Mouse (Mus musculus): ENCODE measurements at regions not wholly inside any gene's neighbourhood (a gene's known extent, or its start where the extent isn't known, plus 50 kb on each side); places are given as distances from the start of the nearest gene placed in this dataset.
A peak's percentile ranks its signal among the peaks of the same experiment; 100 is the strongest.
"Not testable (repeated sequence)": the region's sequence is repeated elsewhere in the genome, so short reads cannot be mapped to it uniquely, and the experiment has no call there.

GRCm38 (mm10) chr9:31650362-31651130 is 186.3 kb upstream of the Tmem45b start:
- no peak for DNase-seq

- DNase-seq, result no peak
These were observed 184.8 kb upstream of the Tmem45b start for GRCm38 (mm10) chr9:31649073-31649472.

GRCm38 (mm10) chr9:31648551-31648950 is 184.3 kb upstream of the Tmem45b start:
- DNase-seq, result no peak

- DNase-seq, result peak; percentile 24
These were observed 180.9 kb upstream of the Tmem45b start for GRCm38 (mm10) chr9:31645114-31645513.

- no peak for DNase-seq
These were observed 179.8 kb upstream of the Tmem45b start for GRCm38 (mm10) chr9:31644106-31644505.

- no peak for DNase-seq
These were observed 177.9 kb upstream of the Tmem45b start for GRCm38 (mm10) chr9:31642169-31642568.

GRCm38 (mm10) chr9:31628291-31628690 is 164.0 kb upstream of the Tmem45b start:
- no peak for DNase-seq

GRCm38 (mm10) chr9:31621553-31621952 is 157.3 kb upstream of the Tmem45b start:
- not testable (repeated sequence) for DNase-seq

- DNase-seq, result no peak
These were observed 155.1 kb upstream of the Tmem45b start for GRCm38 (mm10) chr9:31619344-31619743.

GRCm38 (mm10) chr9:31614250-31614945 is 150.1 kb upstream of the Tmem45b start:
- no peak for DNase-seq

- no peak for DNase-seq
These were observed 146.9 kb upstream of the Tmem45b start for GRCm38 (mm10) chr9:31611036-31611695.

GRCm38 (mm10) chr9:31610631-31611030 is 146.4 kb upstream of the Tmem45b start:
- DNase-seq, result peak; percentile 13

- DNase-seq, result peak; percentile 33
These were observed 145.9 kb upstream of the Tmem45b start for GRCm38 (mm10) chr9:31610212-31610611.

GRCm38 (mm10) chr9:31609731-31610130 is 145.5 kb upstream of the Tmem45b start:
- DNase-seq, result no peak

GRCm38 (mm10) chr9:31608084-31608870 is 144.0 kb upstream of the Tmem45b start:
- no peak for DNase-seq

- DNase-seq, result no peak
These were observed 142.7 kb upstream of the Tmem45b start for GRCm38 (mm10) chr9:31606936-31607335.

GRCm38 (mm10) chr9:31604497-31605090 is 140.3 kb upstream of the Tmem45b start:
- DNase-seq, result no peak

GRCm38 (mm10) chr9:31602707-31603106 is 138.4 kb upstream of the Tmem45b start:
- DNase-seq, result no peak

GRCm38 (mm10) chr9:31595096-31595495 is 130.8 kb upstream of the Tmem45b start:
- no peak for DNase-seq

GRCm38 (mm10) chr9:31587671-31588070 is 123.4 kb upstream of the Tmem45b start:
- no peak for DNase-seq

- no peak for DNase-seq
These were observed 119.7 kb upstream of the Tmem45b start for GRCm38 (mm10) chr9:31583983-31584382.

- no peak for DNase-seq
These were observed 118.7 kb upstream of the Tmem45b start for GRCm38 (mm10) chr9:31582947-31583346.
